Mouse (Mus musculus) 3T3-L1 (cell line): ENCODE measurements around the gene Tfap2a.

ENCODE experiments used
- DNase-seq: peaks from one replicate; pipeline ENCODE4 v3.0.0-alpha.2; 2015; ENCODE audit warnings: low read depth, low spot score

The Tfap2a gene

DNA sequence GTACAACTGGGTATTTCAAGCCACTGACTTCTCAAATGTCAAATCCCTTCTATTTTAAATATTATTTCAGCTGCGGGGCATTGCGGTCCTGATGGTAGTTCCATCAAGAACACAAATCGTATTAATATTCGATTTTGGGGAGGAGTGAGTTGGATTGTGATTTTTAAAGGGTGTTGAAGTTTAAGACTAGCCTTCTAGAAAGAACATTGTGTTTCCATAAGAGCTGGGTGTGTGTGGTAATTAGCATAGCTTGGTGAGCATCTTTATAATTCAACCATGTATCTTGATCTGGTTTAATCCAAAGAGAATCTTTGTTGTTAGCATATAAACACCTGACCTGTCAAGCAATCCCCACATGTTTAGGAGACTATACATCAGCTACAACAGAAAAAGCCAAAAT lies 24.9 kb downstream of the Tfap2a start:
- no peak for DNase-seq

DNA sequence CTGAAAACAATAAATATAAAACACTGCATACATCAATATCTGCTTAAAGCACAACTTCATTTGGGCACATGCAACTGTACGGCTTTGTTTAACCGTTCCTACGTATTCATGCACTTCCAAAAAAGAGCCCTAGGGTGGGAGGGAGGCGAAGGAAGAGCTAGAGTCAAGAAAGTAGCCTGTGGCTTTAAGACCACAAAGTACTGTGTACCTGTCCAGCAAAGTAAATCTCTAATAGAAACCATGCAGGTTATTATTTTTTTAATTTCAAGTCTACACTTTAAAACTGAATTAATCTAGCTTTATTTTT lies 25.7 kb downstream of the Tfap2a start:
- no peak for DNase-seq

GRCm38 (mm10) chr13:40711661-40712525 lies 26.3 kb downstream of the Tfap2a start:
- no peak for DNase-seq

DNA sequence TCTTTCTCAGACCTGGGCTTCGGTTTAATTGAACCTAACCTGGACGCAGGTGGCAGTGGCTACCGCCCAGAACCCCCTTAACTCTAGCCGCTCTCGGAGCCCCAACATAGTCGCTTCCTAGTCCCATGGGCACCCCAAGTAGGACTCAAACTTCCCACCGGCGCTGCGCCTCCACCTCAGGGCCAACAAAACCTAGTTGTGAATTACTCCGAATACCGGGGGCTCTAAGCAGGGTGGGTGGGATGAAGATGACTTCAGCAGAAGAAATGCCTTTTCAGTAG lies 28.2 kb downstream of the Tfap2a start:
- DNase-seq: no peak

DNA sequence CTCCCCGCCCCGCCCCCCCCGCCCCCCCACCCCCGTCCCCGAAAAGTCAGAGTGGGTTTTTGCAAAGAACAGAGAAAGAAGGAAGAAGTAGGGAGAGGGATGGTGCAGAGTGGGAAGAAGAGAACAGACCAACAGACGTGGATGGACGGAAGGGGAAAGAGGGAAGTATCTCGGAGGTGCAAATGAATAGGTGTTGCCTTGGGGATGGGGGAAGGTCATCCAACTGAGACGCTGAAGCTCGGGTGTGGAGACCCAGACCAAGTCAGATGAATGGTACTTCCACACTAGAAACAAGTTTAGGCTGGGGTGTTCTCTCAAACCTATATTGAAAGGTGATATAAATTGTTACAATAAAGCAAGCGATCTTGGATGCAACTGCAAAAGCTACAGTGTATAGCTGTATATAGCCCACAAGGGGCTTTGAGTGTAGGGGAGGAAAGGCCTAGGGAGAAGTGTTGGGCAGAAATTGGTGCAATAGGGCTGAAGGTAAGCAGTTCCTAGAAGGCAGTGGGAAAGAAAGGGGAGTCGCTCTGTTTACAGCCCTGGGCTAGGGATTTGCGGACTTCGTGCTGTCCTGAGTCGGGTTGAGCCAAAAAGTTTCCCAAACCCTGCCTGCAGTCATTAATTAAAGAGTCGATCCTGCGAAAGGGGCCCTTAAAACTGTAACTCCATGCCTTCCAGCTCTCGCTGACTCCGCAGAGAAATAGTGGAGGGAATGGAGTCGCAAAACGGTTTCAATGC lies 28.7 kb downstream of the Tfap2a start:
- no peak for DNase-seq

DNA sequence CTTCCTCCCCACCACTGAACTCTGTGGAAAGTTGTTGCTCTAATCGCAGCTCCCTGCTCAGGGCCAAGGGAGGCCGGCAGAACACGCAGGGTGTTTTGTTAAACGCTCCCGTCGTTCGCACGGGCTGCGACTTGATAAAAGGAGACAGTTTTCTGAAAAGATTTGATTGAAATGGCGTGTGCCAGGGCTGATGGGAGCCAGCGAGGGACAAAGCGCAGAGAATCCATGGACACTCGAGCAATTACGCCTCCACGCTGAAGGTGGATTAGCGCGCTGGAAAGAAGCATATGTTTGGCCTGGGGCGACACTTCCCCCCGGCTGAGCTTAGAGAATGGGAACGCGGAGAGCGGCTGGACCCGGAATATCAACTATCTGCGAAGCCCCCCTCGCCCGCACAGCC lies 29.3 kb downstream of the Tfap2a start:
- DNase-seq: no peak

DNA sequence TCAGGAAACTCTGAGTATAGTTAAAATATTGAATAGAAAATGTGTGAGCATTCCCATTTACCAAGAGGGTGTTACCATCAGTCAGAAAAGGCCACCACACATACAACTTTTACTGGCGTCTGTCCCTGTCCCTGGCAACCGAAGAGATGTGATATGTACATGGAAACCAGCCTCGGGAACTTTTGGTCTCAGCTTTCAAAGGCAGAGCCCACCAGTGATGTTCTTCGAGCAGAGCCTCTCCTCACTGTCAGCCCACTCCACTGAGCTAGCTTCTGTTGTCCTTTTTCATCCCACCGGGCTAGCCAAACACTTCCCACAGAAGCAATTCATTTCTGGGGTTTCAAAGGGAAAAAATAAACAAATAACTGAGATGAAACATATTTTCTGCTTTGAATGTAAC lies 29.9 kb downstream of the Tfap2a start:
- no peak for DNase-seq

- DNase-seq: no peak
Measured at GRCm38 (mm10) chr13:40707646-40708045, 30.5 kb downstream of the Tfap2a start.

GRCm38 (mm10) chr13:40706612-40707011 lies 31.6 kb downstream of the Tfap2a start:
- no peak for DNase-seq

DNA sequence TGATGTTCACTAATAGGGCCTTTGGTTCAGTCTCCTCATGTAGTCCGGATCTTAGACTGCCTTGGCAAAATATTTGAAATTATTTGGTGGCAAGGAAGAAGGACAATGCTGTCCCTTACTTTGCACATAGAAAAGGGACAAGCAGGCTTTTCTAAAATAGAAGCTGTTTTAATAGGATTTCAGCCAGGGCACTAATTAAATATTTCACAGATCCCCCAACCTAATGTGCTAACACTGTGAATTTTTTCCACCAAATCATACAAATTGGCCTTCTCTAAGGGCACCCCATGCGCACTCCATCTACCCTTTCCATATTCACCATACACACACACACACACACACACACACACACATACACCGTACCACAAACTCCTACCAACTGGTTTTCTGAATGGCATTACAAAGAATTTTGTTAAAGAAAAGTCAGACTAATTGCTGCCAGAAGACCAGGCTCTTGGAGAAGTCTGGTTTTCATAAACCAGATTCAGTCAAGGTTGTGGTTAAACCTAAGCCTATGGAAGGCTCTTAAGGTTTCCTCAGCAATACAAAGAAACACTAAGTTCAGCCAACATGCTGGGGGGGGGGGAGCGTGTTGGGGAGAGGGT lies 32.3 kb downstream of the Tfap2a start:
- DNase-seq: no peak

DNA sequence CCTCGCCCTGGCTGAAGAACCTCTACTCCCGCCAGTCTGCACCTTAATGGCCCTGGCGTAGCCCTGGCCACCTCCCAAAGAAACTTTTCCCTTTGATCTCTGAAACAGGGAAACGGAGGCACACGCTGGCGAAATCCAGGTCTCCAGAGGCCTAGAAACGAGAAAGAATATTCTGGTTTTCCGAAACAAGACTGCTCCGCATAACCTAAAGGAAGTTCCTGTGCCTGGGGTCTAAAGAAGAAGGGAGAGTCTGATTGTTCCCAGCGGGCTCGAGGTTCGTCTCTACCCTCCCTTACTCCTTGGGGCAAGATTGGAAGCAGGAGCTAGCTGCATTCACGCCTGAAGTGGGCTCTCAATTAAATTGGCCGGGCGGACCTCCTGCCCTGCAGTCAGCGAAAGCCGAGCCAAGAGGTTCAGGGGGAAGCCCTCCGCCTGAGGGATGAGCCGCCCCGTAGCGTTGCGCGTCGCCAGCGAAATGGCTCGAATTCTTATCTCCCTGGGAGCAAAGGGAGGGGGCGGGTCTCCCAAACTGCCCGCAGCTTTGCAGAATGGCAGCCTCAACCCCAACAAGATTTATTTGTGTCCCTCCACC lies 33.2 kb downstream of the Tfap2a start:
- DNase-seq: no peak

- no peak for DNase-seq
Measured at GRCm38 (mm10) chr13:40703982-40704501, 34.1 kb downstream of the Tfap2a start.

GRCm38 (mm10) chr13:40703123-40703797 lies 34.9 kb downstream of the Tfap2a start:
- DNase-seq: no peak

DNA sequence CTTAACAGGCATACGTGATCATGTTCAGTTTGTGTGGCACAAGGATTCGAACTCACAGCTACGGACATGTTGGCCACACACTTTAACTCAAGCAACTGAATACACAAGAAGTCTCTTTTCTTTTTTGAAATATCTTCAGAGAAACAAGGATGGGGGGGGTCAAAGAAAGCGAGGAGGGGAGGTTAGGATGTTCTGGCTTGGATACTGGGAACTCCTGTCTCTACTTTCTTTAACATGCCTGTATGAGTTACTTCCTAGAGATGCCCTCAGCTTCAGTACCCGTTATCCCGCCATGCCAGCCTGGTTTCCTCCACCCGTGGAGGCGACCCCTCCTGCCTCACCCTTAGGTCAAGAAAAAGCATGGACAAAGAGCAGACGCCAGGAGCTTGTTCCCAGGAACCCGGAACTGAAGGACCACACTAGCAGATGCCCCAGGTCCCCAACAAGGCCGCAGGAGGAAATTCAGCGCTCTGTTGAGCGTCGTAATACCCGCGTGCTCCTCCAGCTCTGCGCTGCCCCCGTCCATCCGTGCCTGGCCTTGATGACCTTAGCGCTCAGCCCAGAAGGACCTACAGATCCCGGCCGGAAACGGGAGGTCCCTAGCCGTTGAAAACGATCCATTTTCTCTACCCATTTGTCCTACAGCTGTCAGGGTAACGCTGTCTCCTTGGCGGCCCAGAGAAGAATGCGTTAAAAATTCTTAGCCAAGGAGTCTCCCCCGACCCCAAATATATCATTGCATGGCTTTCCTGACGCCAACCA lies 35.6 kb downstream of the Tfap2a start:
- DNase-seq: no peak

- no peak for DNase-seq
Measured at GRCm38 (mm10) chr13:40701691-40702090, 36.5 kb downstream of the Tfap2a start.

DNA sequence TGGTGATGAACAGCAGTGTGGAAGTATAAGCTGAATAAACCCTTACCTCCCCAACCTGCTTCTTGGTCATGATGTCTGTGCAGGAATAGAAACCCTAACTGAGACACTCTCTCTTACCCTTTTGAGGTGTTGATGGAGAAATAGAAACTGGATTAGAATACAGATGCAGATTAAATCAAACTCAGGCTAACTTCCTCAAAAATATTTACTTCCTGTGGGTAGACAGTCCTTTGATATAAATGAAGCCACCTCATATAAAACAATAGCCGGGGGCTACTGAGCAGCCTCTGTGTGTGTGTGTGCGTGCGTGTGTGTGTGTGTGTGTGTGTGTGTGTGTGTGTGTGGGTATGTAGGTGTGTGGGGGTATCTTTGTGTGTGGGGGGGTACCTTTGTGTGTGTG lies 52.4 kb downstream of the Tfap2a start:
- DNase-seq: no peak

- no peak for DNase-seq
Measured at GRCm38 (mm10) chr13:40676730-40677129, 61.4 kb downstream of the Tfap2a start.
